Mouse (Mus musculus): ENCODE results near the gene Clic3. TPM values are rescaled to one million over a fixed set of nuclear protein-coding genes. Genes with fewer than 3 reads are reported as not detected.

The Clic3 gene
- total and polyA plus RNA-seq, 2 experiments from 2014 or later: 2.4 to 6.5 TPM

- ATAC-seq (ENCODE audit: insufficient read depth, low read depth) (no peak), DNase-seq (ENCODE audit: low spot score) (no peak)
- Histone ChIP-seq H3K36me3 (replicated peaks; ENCODE audit: control insufficient read depth, insufficient read depth, low read length) (no peaks in the 10 kb centered on the region), H3K9ac (replicated peaks; ENCODE audit: low read depth, low read length) (no peak overlapping the region), H3K27ac (ENCODE audit: low read depth) (no peak overlapping the region), H3K27me3 (ENCODE audit: control insufficient read depth, insufficient read depth, low read length) (0 out of 2 replicates have a peak, but pooled peaks cover 2% of the 10 kb centered on the region), H3K4me1 (ENCODE audit: control insufficient read depth, insufficient read depth) (peaks cover 9% of the 10 kb centered on the region), H3K4me2 (ENCODE audit: low read depth, low read length) (no peak overlapping the region), H3K4me3 (ENCODE audit: low read depth, low read length) (no peak overlapping the region), H3K9me3 (replicated peaks; ENCODE audit: control insufficient read depth, low read length) (no peaks in the 10 kb centered on the region)
- TF ChIP-seq EP300 (IDR thresholded peaks at IDR 0.05; ENCODE audit: low read depth): no peak
- peak; percentile 59 for TF ChIP-seq CTCF (IDR thresholded peaks at IDR 0.05; ENCODE audit: low read depth)
- 42% methylated on average over 4 of the region's 4 CpGs for WGBS
These were observed 39.8 kb downstream of the Clic3 start for GRCm38 (mm10) chr2:25496462-25496861.

GRCm38 (mm10) chr2:25497846-25498575, 41.4 kb downstream of the Clic3 start:
- WGBS: 44% methylated on average over 6 of the region's 6 CpGs
- TF ChIP-seq CTCF (IDR thresholded peaks at IDR 0.05; ENCODE audit: low read depth): no peak
- TF ChIP-seq EP300 (IDR thresholded peaks at IDR 0.05; ENCODE audit: low read depth): no peak
- H3K4me2 ChIP-seq (ENCODE audit: low read depth, low read length): no peak overlapping the region
- ATAC-seq (ENCODE audit: insufficient read depth, low read depth): no peak
- peaks cover 15% of the 10 kb centered on the region for H3K4me1 ChIP-seq (ENCODE audit: control insufficient read depth, insufficient read depth)
- no peaks in the 10 kb centered on the region for H3K9me3 ChIP-seq (replicated peaks; ENCODE audit: control insufficient read depth, low read length)
- H3K9ac ChIP-seq (replicated peaks; ENCODE audit: low read depth, low read length): no peak overlapping the region
- H3K4me3 ChIP-seq (ENCODE audit: low read depth, low read length): no peak overlapping the region
- 0 out of 2 replicates have a peak, but pooled peaks cover 2% of the 10 kb centered on the region for H3K27me3 ChIP-seq (ENCODE audit: control insufficient read depth, insufficient read depth, low read length)
- no peak overlapping the region for H3K27ac ChIP-seq (ENCODE audit: low read depth)
- DNase-seq (ENCODE audit: low spot score): no peak
- peaks cover 7% of the 10 kb centered on the region; the same call in 1 of the 2 replicates for H3K36me3 ChIP-seq (replicated peaks; ENCODE audit: control insufficient read depth, insufficient read depth, low read length)

- Histone ChIP-seq H3K4me1 (ENCODE audit: control insufficient read depth, insufficient read depth) (peaks cover 15% of the 10 kb centered on the region), H3K4me3 (ENCODE audit: low read depth, low read length) (no peak overlapping the region), H3K9ac (replicated peaks; ENCODE audit: low read depth, low read length) (no peak overlapping the region), H3K27ac (ENCODE audit: low read depth) (no peak overlapping the region), H3K4me2 (ENCODE audit: low read depth, low read length) (no peak overlapping the region), H3K36me3 (replicated peaks; ENCODE audit: control insufficient read depth, insufficient read depth, low read length) (peaks cover 15% of the 10 kb centered on the region; the same call in 1 of the 2 replicates), H3K9me3 (replicated peaks; ENCODE audit: control insufficient read depth, low read length) (no peaks in the 10 kb centered on the region), H3K27me3 (ENCODE audit: control insufficient read depth, insufficient read depth, low read length) (0 out of 2 replicates have a peak, but pooled peaks cover 2% of the 10 kb centered on the region)
- no peak for DNase-seq (ENCODE audit: low spot score)
- no peak for TF ChIP-seq EP300 (IDR thresholded peaks at IDR 0.05; ENCODE audit: low read depth)
- no peak for TF ChIP-seq CTCF (IDR thresholded peaks at IDR 0.05; ENCODE audit: low read depth)
- WGBS: 51% methylated on average over 15 of the region's 15 CpGs
- ATAC-seq (ENCODE audit: insufficient read depth, low read depth): no peak
These were observed 42.2 kb downstream of the Clic3 start for GRCm38 (mm10) chr2:25498622-25499478.

- peak overlapping the region; percentile 54 for H3K9ac ChIP-seq (replicated peaks; ENCODE audit: low read depth, low read length)
- H3K4me2 ChIP-seq (ENCODE audit: low read depth, low read length): peak overlapping the region; percentile 96
These were observed 43.5 kb downstream of the Clic3 start for GRCm38 (mm10) chr2:25500071-25500575.

More at GRCm38 (mm10) chr2:25500071-25500575, 43.5 kb downstream of the Clic3 start:
- ATAC-seq (ENCODE audit: insufficient read depth, low read depth) (no peak), DNase-seq (ENCODE audit: low spot score) (no peak)
- peaks cover 27% of the 10 kb centered on the region for H3K36me3 ChIP-seq (replicated peaks; ENCODE audit: control insufficient read depth, insufficient read depth, low read length)
- peak overlapping the region; percentile 91 for H3K4me3 ChIP-seq (ENCODE audit: low read depth, low read length)
- H3K27me3 ChIP-seq (ENCODE audit: control insufficient read depth, insufficient read depth, low read length): 0 out of 2 replicates have a peak, but pooled peaks cover 2% of the 10 kb centered on the region
- WGBS: 62% methylated on average over 6 of the region's 6 CpGs
- peak overlapping the region; percentile 74 for H3K27ac ChIP-seq (ENCODE audit: low read depth)
- H3K9me3 ChIP-seq (replicated peaks; ENCODE audit: control insufficient read depth, low read length): no peaks in the 10 kb centered on the region
- no peak for TF ChIP-seq EP300 (IDR thresholded peaks at IDR 0.05; ENCODE audit: low read depth)
- TF ChIP-seq CTCF (IDR thresholded peaks at IDR 0.05; ENCODE audit: low read depth): no peak
- peaks cover 15% of the 10 kb centered on the region for H3K4me1 ChIP-seq (ENCODE audit: control insufficient read depth, insufficient read depth)
